Mouse (Mus musculus): ENCODE data around the gene Lmtk3. TPM values are rescaled to one million over a fixed set of nuclear protein-coding genes. Genes with fewer than 3 reads are reported as not detected.

The Lmtk3 gene
- total and polyA plus RNA-seq, 2 experiments from 2014 or later = 12.5 to 144 TPM

- ATAC-seq (no peak), DNase-seq (no peak)
- Histone ChIP-seq H3K9ac (no peak overlapping the region), H3K4me2 (ENCODE audit: low read depth) (no peak overlapping the region), H3K27me3 (ENCODE audit: insufficient read depth, low read length) (no peaks in the 10 kb centered on the region), H3K27ac (ENCODE audit: low read depth, low read length) (no peak overlapping the region), H3K9me3 (ENCODE audit: low read length) (no peaks in the 10 kb centered on the region), H3K36me3 (ENCODE audit: insufficient read depth) (no peaks in the 10 kb centered on the region), H3K4me3 (ENCODE audit: low read depth, low read length) (no peak overlapping the region), H3K4me1 (ENCODE audit: insufficient read depth) (no peaks in the 10 kb centered on the region)
- WGBS = 67% methylated on average over 8 of the region's 8 CpGs
- TF ChIP-seq CTCF (IDR thresholded peaks at IDR 0.05; ENCODE audit: low read depth) = no peak
These were observed 17.5 kb upstream of the Lmtk3 start for GRCm38 (mm10) chr7:45765995-45766394.

- no peaks in the 10 kb centered on the region for H3K27me3 ChIP-seq (ENCODE audit: insufficient read depth, low read length)
- H3K9ac ChIP-seq = no peak overlapping the region
- WGBS = 55% methylated on average over 7 of the region's 8 CpGs
- ATAC-seq = no peak
- H3K4me2 ChIP-seq (ENCODE audit: low read depth) = no peak overlapping the region
- no peak overlapping the region for H3K4me3 ChIP-seq (ENCODE audit: low read depth, low read length)
- no peak for TF ChIP-seq CTCF (IDR thresholded peaks at IDR 0.05; ENCODE audit: low read depth)
- no peak overlapping the region for H3K27ac ChIP-seq (ENCODE audit: low read depth, low read length)
- H3K36me3 ChIP-seq (ENCODE audit: insufficient read depth) = no peaks in the 10 kb centered on the region
- no peaks in the 10 kb centered on the region for H3K4me1 ChIP-seq (ENCODE audit: insufficient read depth)
- H3K9me3 ChIP-seq (ENCODE audit: low read length) = no peaks in the 10 kb centered on the region
- DNase-seq = no peak
These were observed 16.8 kb upstream of the Lmtk3 start for GRCm38 (mm10) chr7:45766764-45767163.

- no peak for ATAC-seq
- WGBS = 95% methylated on average over 6 of the region's 6 CpGs
- Histone ChIP-seq H3K4me3 (ENCODE audit: low read depth, low read length) (no peak overlapping the region), H3K27me3 (ENCODE audit: insufficient read depth, low read length) (no peaks in the 10 kb centered on the region), H3K4me2 (ENCODE audit: low read depth) (no peak overlapping the region), H3K9ac (no peak overlapping the region), H3K36me3 (ENCODE audit: insufficient read depth) (no peaks in the 10 kb centered on the region), H3K27ac (ENCODE audit: low read depth, low read length) (no peak overlapping the region), H3K4me1 (ENCODE audit: insufficient read depth) (no peaks in the 10 kb centered on the region), H3K9me3 (ENCODE audit: low read length) (no peaks in the 10 kb centered on the region)
- TF ChIP-seq CTCF (IDR thresholded peaks at IDR 0.05; ENCODE audit: low read depth) = no peak
- no peak for DNase-seq
These were observed 16.0 kb upstream of the Lmtk3 start for GRCm38 (mm10) chr7:45767500-45767899.

- no peak overlapping the region for H3K27ac ChIP-seq (ENCODE audit: low read depth, low read length)
- H3K9ac ChIP-seq = no peak overlapping the region
- no peaks in the 10 kb centered on the region for H3K9me3 ChIP-seq (ENCODE audit: low read length)
- no peaks in the 10 kb centered on the region for H3K4me1 ChIP-seq (ENCODE audit: insufficient read depth)
- ATAC-seq (no peak), DNase-seq (no peak)
- H3K4me2 ChIP-seq (ENCODE audit: low read depth) = no peak overlapping the region
- no peaks in the 10 kb centered on the region for H3K36me3 ChIP-seq (ENCODE audit: insufficient read depth)
- H3K4me3 ChIP-seq (ENCODE audit: low read depth, low read length) = no peak overlapping the region
- WGBS = 75% methylated on average over 8 of the region's 8 CpGs
- H3K27me3 ChIP-seq (ENCODE audit: insufficient read depth, low read length) = no peaks in the 10 kb centered on the region
- TF ChIP-seq CTCF (IDR thresholded peaks at IDR 0.05; ENCODE audit: low read depth) = no peak
These were observed 13.0 kb upstream of the Lmtk3 start for GRCm38 (mm10) chr7:45770427-45771082.

- no peak for ATAC-seq
- no peaks in the 10 kb centered on the region for H3K4me1 ChIP-seq (ENCODE audit: insufficient read depth)
- DNase-seq = no peak
- H3K9me3 ChIP-seq (ENCODE audit: low read length) = no peaks in the 10 kb centered on the region
- no peak overlapping the region for H3K9ac ChIP-seq
- H3K4me2 ChIP-seq (ENCODE audit: low read depth) = no peak overlapping the region
- H3K27me3 ChIP-seq (ENCODE audit: insufficient read depth, low read length) = no peaks in the 10 kb centered on the region
- no peaks in the 10 kb centered on the region for H3K36me3 ChIP-seq (ENCODE audit: insufficient read depth)
- TF ChIP-seq CTCF (IDR thresholded peaks at IDR 0.05; ENCODE audit: low read depth) = no peak
- H3K4me3 ChIP-seq (ENCODE audit: low read depth, low read length) = no peak overlapping the region
- H3K27ac ChIP-seq (ENCODE audit: low read depth, low read length) = no peak overlapping the region
- WGBS = 63% methylated on average over 4 of the region's 4 CpGs
These were observed 12.4 kb upstream of the Lmtk3 start for GRCm38 (mm10) chr7:45771101-45771500.

GRCm38 (mm10) chr7:45775237-45775636 is 8.3 kb upstream of the Lmtk3 start:
- ATAC-seq (no peak), DNase-seq (no peak)
- no peaks in the 10 kb centered on the region for H3K9me3 ChIP-seq (ENCODE audit: low read length)
- WGBS = 85% methylated on average over 7 of the region's 7 CpGs
- no peak for TF ChIP-seq CTCF (IDR thresholded peaks at IDR 0.05; ENCODE audit: low read depth)
- H3K4me3 ChIP-seq (ENCODE audit: low read depth, low read length) = no peak overlapping the region
- no peaks in the 10 kb centered on the region for H3K36me3 ChIP-seq (ENCODE audit: insufficient read depth)
- no peaks in the 10 kb centered on the region for H3K27me3 ChIP-seq (ENCODE audit: insufficient read depth, low read length)
- no peak overlapping the region for H3K4me2 ChIP-seq (ENCODE audit: low read depth)
- H3K4me1 ChIP-seq (ENCODE audit: insufficient read depth) = no peaks in the 10 kb centered on the region
- H3K27ac ChIP-seq (ENCODE audit: low read depth, low read length) = no peak overlapping the region
- H3K9ac ChIP-seq = no peak overlapping the region

- peak; percentile 5; the same call in 1 of the 2 replicates for ATAC-seq
- Histone ChIP-seq H3K9me3 (ENCODE audit: low read length) (no peaks in the 10 kb centered on the region), H3K27me3 (ENCODE audit: insufficient read depth, low read length) (no peaks in the 10 kb centered on the region), H3K36me3 (ENCODE audit: insufficient read depth) (no peaks in the 10 kb centered on the region), H3K4me3 (ENCODE audit: low read depth, low read length) (no peak overlapping the region), H3K4me2 (ENCODE audit: low read depth) (peak overlapping the region; percentile 13), H3K9ac (no peak overlapping the region), H3K27ac (ENCODE audit: low read depth, low read length) (no peak overlapping the region), H3K4me1 (ENCODE audit: insufficient read depth) (peaks cover 6% of the 10 kb centered on the region; the same call in 1 of the 2 replicates)
- no peak for TF ChIP-seq CTCF (IDR thresholded peaks at IDR 0.05; ENCODE audit: low read depth)
- 22% methylated on average over 22 of the region's 22 CpGs for WGBS
- no peak for DNase-seq
These were observed 4.4 kb upstream of the Lmtk3 start for GRCm38 (mm10) chr7:45779081-45779641.

Data from forebrain, postnatal 0 days (tissue).